Mouse (Mus musculus) right cerebral cortex, postnatal 25 days (tissue): Measurements from ENCODE around the gene Lpin2.

Experiments used
- DNase-seq: peaks from one replicate; pipeline ENCODE4 v3.0.0; 2022

The Lpin2 gene

DNA sequence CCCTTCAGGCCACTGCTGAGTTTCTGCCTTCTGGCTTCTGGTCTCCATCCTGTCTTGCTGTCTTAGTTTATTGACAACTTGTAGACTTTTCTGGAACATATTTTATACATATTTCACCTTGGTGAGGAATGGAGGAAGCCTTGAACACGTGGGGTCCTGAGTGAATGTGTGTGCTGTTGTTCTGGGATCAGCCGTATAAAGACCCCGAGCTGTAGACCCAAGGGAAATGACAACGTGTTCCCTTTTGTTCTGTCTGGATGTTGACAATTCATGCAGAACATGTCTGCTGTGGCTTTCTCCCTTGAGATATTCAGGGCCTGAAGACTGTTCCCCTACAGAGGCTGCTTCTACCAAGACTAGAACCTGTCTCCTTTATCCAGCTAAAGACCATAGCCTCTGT is 5.0 kb upstream of the Lpin2 start:
- no peak for DNase-seq

DNA sequence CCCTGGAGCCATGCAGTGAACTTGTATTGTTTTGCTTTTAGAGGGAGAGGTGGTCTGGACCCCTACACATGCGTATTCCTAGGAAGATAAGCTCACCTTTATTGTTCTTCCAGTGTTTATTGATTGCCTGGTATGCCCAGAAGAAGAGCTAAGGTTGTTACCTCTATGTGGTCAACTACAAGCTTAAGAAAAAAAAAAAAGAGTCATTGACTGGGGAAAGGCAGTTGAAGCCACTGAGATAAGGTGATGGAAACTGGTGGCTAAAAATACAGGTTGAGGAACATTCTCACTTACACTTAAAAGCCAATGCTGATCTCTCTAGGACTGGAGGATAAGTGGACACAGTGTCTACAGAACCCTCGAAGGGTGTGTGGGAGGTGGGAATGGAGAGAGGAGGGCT is 4.4 kb upstream of the Lpin2 start:
- DNase-seq, result no peak

DNA sequence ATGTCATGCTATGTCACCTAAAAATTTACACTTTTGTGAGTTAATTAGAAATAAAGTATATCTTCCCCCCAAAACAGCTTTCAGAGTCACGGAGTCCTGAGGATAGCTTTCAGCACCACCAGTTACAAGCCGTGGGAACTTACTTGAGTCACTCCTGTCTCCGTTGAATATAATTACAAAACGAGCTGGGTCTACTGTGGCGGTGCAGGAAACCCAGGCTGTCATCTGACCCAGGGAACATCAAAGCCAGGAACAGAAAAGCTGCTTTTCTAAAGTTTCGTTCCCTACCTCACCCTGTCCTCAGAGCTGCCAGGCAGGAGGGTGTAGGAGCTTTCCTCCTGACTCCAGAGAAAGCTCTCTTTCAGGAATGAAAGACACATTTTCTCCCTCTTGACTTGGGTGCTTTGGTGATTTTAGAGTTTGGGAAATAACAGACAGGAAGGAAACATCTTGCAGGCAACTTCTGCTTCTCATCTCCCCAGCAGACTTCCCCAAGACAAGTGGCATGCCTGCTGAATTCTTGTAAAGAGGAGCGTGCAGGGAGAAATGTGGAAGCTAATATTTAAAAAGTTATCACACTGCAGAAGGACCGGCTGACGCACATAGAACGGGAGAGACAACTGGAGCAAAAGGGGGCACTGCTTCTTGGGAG is 3.7 kb upstream of the Lpin2 start:
- DNase-seq, result no peak

DNA sequence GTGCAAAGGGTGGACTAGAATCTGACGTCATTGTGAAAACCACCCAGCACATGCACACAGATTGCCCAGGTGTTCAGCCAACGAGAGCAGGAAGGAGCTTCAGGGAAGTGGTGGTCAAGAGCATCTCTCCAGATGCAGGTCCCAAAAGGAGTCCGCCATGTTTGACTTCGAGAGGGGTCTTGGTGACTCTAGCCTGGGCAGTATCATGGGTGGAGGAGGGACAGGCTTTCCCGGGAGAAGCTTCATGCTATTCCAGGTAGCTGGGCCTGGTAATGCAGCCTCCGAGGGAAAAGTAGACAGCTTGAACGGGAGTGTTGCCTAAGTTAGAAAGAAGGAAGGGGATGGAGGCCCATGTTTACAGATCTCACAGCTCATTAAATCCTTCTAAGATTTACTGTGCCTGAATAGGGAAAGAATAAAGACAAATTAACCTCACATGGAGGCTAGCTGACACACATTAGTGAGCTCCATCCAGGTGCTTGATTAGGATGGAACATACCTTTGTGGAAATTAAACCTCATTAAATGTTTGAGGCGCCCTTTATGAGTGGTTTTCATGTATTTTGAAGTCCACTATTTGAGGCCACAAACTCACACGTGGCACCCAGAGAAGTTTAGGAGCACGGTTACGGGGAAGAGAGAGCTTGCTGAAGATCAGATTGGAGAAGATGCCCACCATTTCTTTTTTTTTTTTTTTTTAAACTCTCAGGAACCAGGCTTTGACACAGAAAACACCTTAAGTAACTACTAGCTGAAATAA is 2.6 kb upstream of the Lpin2 start:
- DNase-seq, result no peak

DNA sequence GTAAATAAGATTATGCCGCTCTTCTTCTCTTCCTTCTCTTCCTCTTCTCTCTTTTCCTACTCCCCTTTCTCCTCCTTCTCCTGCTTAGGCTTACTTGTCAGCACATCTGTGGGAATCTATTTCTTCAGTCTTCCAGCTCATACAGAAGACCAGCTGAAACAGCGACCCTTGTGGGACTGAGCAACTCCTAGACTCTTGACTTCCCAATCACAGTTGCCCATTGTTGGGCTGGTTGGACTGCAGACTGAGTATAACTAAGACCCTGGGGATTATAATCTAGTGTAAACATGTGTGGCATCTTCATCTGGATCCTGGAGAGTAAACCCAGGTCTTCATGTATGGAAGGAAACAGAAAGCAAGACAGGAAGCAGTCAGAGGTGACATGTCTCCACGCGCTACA is 1.8 kb upstream of the Lpin2 start:
- no peak for DNase-seq

DNA sequence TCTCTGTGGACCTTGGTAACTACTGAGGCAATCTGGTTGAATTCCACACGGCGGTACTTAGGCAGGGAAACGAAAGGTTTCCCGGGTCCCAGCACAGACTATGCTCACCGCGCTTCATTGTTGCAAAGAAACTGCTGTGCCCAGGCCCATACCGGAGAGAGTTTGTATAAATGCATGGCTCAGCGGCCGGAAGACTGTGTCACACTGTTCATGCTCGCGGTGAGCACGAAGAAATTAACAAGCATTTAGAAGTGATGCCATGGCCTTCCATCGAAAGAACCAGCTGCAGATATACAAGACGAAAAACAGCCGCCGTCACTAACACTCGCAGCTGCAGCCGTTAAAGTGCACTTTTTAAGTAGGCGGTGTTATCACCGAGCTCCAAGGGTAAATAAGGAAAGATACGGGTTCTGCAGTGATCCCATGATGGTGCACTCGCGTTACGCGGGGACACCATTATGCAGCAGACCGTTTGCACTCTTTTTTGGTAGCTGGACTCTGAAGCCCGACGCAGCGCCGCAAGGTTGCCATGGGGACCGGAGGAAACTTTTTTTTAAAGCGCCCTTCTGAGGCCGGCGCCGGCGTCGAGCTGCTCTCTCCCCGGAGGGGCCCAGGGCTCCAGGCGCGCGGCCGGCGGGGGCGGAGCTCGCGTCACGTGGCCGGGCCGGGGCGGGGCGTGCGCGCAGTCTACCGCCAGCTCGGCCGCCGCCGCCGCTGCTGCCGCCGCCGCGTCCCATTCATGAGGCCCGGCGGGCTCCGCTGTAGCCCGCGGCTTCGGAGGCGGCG is 704 bp downstream of the Lpin2 start:
- peak; percentile 95 for DNase-seq

DNA sequence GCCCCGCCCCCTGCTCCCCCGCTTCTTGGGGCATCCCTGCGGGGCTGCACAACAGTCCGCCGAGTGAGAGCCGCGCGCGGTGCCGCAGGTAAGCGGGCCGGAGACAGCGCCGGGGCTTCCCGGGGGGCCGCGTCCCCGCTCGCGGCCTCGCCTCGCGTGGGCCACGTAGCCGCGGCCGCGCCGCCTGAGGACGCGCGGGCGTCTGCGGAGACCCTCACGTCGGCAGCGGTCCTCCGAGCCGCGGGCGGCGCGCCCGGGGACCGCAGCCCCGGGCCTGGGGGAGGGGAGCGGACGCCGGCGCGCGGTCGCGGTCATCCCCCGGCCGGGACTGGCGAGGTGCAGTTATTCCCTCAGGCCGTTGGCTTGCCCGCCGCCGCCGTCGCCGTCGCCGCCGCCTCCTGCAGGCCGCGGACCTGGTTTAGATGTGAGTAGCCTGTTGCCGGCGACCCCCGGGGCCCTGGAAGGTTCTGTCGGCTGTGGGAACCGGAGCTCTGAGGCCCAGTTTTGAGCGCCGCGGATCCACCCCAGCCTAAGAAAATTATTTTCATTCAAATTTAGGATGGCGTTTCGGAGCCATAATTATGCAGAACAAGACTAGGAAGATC is 1.4 kb downstream of the Lpin2 start:
- DNase-seq, result no peak

DNA sequence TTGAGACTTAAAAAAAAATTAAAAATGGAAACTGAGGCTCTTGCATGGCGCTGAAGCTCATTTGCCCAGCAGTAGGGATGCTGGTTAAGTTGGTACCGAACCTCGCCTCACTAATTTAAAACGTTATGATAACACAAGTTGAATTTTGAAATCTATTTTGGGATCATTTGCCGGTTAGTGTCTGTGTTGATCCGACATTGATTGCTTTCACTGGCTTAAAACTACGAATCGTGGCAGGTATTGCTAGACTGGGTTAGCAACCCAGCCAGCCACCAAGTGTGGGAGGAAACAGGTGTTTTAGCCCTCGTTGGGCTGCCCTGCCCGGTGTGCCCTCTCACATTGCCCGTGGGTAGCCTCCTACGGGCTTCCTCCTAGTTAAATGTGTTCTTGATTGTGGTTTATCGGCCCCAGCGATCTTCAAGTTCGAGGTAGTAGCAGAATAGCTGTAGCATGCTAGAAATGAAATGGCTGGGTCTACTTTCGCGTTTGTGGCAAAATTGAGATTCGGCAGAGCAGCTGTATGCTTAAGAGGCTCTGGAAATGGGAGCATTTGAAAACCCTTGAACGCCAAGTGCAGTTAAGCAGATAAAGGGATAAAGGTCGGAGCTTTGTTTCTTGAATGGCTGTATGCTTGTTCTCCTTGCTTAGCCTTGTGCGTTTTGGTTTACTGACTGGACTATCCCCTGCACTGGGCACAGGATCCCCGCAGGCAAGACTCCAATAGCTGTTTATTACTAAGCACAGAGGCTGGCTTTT is 2.2 kb downstream of the Lpin2 start:
- DNase-seq, result peak; percentile 35

DNA sequence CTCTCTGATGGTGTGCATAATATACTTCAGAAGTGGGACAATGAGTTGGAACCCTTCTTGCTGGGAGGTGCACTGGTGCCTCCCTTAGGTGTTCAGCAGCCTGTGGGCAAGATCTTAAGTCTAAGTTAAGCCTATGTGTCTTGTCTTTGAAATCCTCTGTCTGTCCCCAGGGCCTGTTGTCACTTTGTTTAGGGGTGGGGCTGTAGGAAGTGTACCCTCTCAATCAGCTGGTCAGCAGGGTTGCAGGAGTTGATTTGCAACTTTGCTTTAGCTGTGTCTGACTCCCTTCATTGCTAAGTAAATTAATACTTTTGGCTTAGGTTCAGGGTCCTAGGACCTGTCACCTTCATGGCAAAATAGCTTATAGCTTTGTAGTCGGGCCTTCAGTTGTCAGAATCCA is 3.0 kb downstream of the Lpin2 start:
- DNase-seq, result no peak

DNA sequence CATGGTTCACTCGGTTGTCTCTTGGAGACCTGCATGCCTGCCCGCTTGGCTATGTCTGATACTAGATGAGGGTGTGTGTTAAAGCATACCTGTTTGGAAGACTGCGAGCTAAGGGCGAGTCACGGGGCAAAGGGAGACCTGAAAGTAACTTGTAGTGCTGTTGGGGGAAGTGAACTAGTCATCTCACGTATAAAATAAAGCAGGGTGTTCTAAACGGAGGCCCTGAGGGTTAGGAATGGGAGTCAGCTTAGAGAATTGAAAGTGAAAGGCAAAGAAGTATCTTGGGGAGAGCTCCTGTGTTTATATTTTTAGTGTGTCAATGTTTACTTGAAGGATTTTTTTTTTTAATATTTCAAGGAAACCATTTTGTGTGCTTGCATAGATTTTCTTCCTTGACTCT is 8.2 kb downstream of the Lpin2 start:
- DNase-seq, result no peak

DNA sequence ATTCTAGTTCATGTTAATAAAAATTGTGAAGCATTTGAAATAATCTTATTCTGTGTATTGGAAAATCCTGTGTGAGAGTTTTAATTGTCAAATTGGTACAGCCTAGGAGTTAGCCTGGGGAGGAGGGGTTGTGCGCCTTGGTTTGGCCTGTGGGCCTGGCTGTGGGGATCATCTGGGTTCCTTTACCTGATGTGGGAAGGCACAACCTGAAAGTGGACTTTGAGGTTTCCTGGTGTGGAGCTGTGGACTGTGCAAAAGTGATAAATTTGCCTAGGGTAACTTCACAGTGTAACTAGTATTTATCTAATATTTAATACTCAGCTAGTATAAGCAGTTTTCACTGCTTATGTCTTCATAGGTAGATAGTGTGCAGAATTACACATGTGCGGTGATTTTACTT is 8.7 kb downstream of the Lpin2 start:
- DNase-seq, result no peak

DNA sequence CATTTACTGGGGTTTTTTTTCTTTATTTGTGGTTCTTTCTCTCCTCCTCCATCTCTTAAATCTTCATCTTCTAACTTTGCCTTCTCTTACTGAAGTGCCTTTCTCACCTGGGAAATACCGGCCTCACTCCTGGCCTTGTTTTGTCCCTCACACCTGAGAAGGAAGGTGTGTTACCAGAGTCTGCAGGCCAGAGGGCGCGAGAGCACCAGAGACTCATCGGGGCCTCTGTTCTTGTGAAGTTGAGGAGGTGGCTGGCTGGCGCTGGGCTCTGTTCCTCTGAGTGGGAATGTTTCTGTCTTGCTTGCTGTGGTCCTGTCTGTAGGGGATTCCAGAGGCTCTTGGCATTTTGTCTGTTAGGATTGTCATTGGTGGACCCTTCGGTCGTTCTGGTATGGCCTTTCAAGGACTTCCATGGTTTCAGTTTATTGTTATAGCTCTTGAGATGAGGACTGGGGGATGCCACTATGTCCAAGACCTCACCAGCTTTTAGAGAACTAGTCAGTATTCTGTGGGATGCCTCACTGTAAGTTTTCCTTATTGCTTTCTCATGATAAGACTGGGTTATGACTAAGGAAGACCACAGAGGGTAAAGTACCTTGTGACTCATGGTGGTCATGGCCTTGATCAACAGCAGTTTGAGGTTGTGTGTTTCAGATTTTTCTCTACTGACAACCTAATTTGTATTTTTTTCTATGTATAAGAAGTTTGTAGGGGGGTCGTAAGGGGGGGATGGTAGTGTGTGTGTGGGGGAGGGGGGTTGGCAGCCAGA is 9.5 kb downstream of the Lpin2 start:
- DNase-seq, result no peak

DNA sequence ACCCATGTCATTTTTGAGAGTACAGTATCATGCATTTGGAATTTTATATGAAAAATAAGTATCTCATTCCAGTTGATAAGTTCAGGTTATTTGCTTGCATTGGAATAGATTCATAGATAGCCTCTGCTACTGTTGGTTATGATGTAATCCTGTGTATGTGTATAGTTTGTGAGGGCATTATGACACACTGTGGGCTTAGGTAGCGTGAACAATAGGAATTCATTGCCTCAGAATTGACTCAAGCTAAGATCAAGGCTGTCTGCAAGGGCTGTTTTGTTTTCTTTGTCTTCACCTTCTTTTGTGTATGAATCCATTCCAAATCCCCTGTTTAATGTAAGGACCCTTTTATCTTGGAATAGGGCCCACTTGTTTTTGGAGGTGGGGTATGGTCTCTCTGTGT is 10.7 kb downstream of the Lpin2 start:
- no peak for DNase-seq

DNA sequence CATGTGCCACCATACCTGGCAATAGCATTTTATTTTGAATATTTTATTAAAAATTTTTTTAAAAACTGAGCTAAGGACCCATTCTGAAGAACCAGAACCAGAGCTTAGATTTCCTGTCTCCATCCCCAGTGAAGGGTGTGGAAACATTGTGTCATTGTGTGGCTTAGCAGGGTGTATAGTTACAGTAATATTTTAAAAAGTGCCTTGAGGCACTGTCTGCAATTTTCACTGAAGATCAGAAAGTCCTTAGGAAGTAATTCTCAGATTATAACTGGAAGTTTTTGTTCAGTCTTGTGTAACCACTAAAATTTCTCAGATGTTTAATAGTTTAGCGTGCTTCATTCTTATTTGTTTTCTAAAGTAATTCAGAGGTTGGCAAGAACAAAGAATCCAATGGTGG is 11.1 kb downstream of the Lpin2 start:
- no peak for DNase-seq

DNA sequence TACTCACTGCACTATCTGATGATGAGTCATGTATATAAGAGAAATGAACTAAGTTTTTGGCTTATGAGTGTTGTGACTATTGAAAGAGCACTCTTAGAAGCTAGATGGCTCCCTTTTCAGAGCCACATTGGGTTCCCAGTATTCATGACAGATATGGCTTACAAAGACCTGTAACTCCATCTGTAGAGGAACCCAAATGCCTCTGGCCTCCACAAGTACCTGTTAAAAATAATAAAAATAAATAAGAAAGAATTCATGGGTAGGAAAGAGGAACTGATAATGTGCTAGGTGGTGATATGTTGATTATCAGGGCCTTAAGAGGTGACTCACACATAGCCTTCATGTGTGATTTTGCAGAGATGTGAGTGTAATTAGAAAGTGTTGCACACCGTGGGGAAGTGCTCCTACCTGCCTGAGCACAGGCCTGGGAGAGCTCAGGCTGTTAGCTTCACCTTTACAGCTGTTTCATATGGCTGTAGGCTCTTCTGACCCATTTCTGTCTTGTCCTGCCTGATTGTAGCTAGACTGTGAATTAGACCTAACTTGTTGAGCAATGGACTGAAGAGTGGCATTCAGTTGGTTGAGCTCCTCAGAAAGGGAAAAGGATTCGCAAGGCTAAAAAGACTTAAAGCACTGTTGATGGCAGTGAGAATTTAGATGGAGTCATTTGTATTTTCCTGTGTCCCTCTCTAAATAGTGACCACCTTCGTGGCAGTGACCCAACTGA is 12.7 kb downstream of the Lpin2 start:
- no peak for DNase-seq

DNA sequence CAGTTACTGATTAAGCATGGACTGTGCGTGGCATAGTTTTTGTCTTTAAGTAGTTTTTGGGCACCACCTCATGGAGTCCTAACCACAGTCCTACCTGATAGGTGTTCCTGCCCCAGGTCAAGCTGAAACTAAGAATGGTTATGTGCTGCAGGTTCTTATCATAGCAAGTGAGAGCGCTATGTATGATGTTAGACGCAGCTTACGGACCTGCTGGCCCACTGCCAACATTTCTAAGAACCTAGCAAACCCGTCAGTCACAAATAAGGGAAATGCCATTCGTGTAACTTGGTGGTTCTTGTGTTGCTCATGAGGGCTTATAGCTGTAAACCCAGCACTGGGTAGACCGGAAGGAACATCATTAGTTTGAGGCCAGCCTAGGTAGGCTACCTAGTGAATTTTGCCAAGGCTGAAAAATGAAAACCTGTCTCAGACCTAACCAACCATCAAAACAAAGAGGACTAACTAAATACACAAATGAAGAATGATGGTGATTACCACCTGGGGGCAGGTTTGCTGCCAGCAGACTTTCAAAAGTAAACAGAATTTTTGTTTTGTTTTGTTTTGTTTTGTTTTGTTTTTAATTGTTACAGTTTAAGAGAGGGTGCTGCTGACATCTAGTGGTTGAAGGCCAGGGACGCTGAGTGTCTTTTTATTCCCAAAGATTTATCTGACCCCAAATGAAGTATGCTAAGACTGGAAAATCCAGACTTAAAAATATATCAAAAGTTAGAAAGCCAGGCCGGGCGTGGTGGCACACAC is 13.5 kb downstream of the Lpin2 start:
- no peak for DNase-seq

DNA sequence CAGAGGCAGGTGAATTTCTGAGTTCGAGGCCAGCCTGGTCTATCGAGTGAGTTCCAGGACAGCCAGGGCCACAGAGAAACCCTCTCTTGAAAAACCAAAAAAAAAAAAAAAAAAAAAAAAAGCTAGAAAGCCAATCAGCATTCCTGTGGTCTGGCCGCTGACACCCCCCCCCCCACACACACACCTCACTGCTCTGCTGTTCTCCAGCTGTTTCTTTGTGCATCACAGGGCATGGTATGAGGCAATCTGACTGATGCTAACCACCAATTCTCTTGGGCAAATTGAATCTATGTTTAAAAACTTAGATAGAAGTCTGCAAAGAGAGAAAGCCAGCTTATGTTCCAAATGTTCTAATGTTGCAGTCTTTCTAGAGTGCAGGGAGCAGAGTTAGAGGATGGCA is 14.1 kb downstream of the Lpin2 start:
- no peak for DNase-seq

DNA sequence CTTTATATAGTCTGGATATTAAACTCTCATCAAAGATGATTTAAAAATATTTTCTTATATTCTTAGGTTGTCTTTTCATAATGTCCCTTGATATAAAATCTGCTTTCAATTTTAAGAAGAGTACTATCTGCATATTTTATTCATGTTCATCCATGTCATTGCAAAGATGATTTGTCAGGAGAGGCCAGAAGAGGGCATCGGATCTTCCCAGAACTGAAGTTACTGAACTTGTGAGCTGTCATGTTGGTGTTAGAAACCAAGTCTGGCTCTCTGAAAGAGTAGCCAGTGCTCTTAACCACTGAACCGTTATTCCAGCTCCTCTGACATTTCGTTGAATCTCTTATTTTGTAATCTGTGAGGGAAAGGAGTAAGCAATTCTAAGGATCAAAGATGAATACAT is 17.0 kb downstream of the Lpin2 start:
- DNase-seq, result no peak

DNA sequence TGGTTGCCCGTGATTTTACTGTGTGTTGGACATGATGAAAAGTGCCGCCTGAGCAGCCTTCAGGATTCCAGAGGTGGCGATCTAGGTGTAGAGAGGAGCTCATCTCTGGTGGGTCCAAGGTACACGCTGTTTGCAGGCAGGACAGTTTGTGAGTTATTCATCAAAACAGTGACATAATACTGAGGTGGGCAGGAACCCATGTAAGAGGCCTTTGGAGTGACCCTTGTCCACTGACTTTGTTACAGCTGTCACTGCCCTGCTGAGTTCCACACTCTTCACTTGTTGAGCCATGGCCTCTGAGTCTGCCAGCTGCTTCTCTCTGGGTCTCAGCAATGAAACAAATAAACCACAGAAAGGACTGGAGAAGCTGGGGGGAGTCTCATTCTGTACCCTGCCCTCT is 19.8 kb downstream of the Lpin2 start:
- DNase-seq, result no peak

DNA sequence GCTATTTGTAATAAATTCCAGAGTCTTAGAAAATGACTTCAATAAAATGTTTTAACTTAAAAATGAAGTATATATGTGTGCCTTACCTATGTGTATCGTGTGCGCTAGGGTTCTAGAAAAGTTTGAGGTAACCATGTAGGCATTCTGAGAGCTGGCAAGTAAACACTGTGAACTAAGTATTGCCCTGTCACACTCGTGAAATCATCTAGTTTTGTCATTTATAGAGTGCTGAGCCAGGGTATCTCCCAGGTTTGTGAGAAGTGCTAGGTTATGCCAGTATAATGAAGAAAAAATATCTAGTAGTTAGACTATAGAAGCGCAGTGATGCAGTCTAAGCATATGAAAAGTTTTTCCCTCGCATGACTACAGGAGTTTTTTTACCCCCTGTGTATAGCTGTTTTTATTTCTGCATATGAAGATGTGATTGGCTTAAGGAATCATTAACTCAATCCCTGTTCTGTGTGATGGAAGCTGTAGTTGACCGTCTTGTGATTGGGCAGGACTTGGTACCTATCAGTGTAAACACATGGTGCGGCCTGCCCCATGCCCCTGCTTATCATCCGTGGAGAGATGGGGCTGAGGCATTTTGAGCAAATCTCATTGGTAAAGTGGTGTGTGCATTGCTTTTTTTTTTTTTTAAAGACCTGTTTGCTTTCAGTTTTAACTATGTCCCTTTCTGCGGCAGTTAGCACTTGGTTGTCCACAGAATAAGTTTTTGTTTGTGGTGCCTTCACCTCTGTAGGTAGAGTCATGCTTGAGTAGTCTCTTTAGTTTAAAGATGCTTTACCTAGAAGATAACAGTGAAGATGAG is 21.8 kb downstream of the Lpin2 start:
- no peak for DNase-seq
